Mouse (Mus musculus): ENCODE results near the gene Bphl. TPM values are rescaled to one million over a fixed set of nuclear protein-coding genes. Genes with fewer than 3 reads are reported as not detected.
"Not testable (repeated sequence)": the region's sequence is repeated elsewhere in the genome, so short reads cannot be mapped to it uniquely, and the experiment has no call there.

Gene Bphl
- polyA plus RNA-seq, 1 experiment from 2014 or later: 41.4 TPM

GRCm38 (mm10) chr13:34054983-34055382 lies 17.6 kb downstream of the Bphl start:
- H3K9ac ChIP-seq: no peak overlapping the region

GRCm38 (mm10) chr13:34057252-34057651 lies 19.9 kb downstream of the Bphl start:
- Histone ChIP-seq H3K9ac (no peak overlapping the region), H3K4me1 (replicated peaks) (0 out of 2 replicates have a peak, but pooled peaks cover 2% of the 10 kb centered on the region), H3K36me3 (peaks cover 24% of the 10 kb centered on the region), H3K27ac (replicated peaks) (no peak overlapping the region), H3K4me2 (no peak overlapping the region), H3K27me3 (no peaks in the 10 kb centered on the region), H3K9me3 (no peaks in the 10 kb centered on the region), H3K4me3 (no peak overlapping the region)
- 86% methylated on average over 1 of the region's 1 CpGs for WGBS
- ATAC-seq (ENCODE audit: low FRiP score, low read depth): no peak

More at GRCm38 (mm10) chr13:34054983-34055382, 17.6 kb downstream of the Bphl start:
- Histone ChIP-seq H3K36me3 (peaks cover 28% of the 10 kb centered on the region), H3K4me3 (no peak overlapping the region), H3K9me3 (no peaks in the 10 kb centered on the region), H3K27ac (replicated peaks) (no peak overlapping the region), H3K4me1 (replicated peaks) (0 out of 2 replicates have a peak, but pooled peaks cover 2% of the 10 kb centered on the region), H3K4me2 (no peak overlapping the region), H3K27me3 (no peaks in the 10 kb centered on the region)
- no peak for ATAC-seq (ENCODE audit: low FRiP score, low read depth)
- WGBS: 88% methylated on average over 3 of the region's 3 CpGs

GRCm38 (mm10) chr13:34060061-34060460 lies 22.7 kb downstream of the Bphl start:
- no peak overlapping the region for H3K4me3 ChIP-seq
- peaks cover 19% of the 10 kb centered on the region for H3K36me3 ChIP-seq
- H3K27ac ChIP-seq (replicated peaks): no peak overlapping the region
- H3K9ac ChIP-seq: no peak overlapping the region
- 87% methylated on average over 9 of the region's 9 CpGs for WGBS
- ATAC-seq (ENCODE audit: low FRiP score, low read depth): no peak
- no peaks in the 10 kb centered on the region for H3K27me3 ChIP-seq
- no peaks in the 10 kb centered on the region for H3K9me3 ChIP-seq
- H3K4me1 ChIP-seq (replicated peaks): no peaks in the 10 kb centered on the region
- H3K4me2 ChIP-seq: no peak overlapping the region

GRCm38 (mm10) chr13:34062466-34062865 lies 25.1 kb downstream of the Bphl start:
- Histone ChIP-seq H3K4me3 (no peak overlapping the region), H3K36me3 (0 out of 2 replicates have a peak, but pooled peaks cover 10% of the 10 kb centered on the region), H3K4me2 (no peak overlapping the region), H3K9me3 (no peaks in the 10 kb centered on the region), H3K27me3 (no peaks in the 10 kb centered on the region), H3K4me1 (replicated peaks) (no peaks in the 10 kb centered on the region), H3K27ac (replicated peaks) (no peak overlapping the region), H3K9ac (no peak overlapping the region)
- 91% methylated on average over 10 of the region's 10 CpGs for WGBS
- ATAC-seq (ENCODE audit: low FRiP score, low read depth): no peak; the same call in 1 of the 2 replicates

- Histone ChIP-seq H3K4me2 (no peak overlapping the region), H3K27ac (replicated peaks) (no peak overlapping the region), H3K9ac (no peak overlapping the region), H3K9me3 (no peaks in the 10 kb centered on the region), H3K4me3 (no peak overlapping the region), H3K36me3 (peaks cover 3% of the 10 kb centered on the region; the same call in 1 of the 2 replicates), H3K4me1 (replicated peaks) (0 out of 2 replicates have a peak, but pooled peaks cover 3% of the 10 kb centered on the region), H3K27me3 (no peaks in the 10 kb centered on the region)
- 48% methylated on average over 1 of the region's 1 CpGs for WGBS
- no peak for ATAC-seq (ENCODE audit: low FRiP score, low read depth)
Observed at GRCm38 (mm10) chr13:34066351-34066750, 29.0 kb downstream of the Bphl start.

GRCm38 (mm10) chr13:34070296-34070695 lies 32.9 kb downstream of the Bphl start:
- H3K4me1 ChIP-seq (replicated peaks): peaks cover 14% of the 10 kb centered on the region
- no peaks in the 10 kb centered on the region for H3K27me3 ChIP-seq
- no peak overlapping the region for H3K27ac ChIP-seq (replicated peaks)
- no peak overlapping the region for H3K9ac ChIP-seq
- H3K4me2 ChIP-seq: no peak overlapping the region
- no peak for ATAC-seq (ENCODE audit: low FRiP score, low read depth)
- H3K36me3 ChIP-seq: peaks cover 12% of the 10 kb centered on the region
- H3K9me3 ChIP-seq: no peaks in the 10 kb centered on the region
- H3K4me3 ChIP-seq: no peak overlapping the region
- WGBS: 67% methylated on average over 4 of the region's 4 CpGs

GRCm38 (mm10) chr13:34071836-34072235 lies 34.4 kb downstream of the Bphl start:
- Histone ChIP-seq H3K27me3 (no peaks in the 10 kb centered on the region), H3K4me1 (replicated peaks) (peaks cover 28% of the 10 kb centered on the region), H3K36me3 (peaks cover 17% of the 10 kb centered on the region), H3K4me3 (no peak overlapping the region), H3K4me2 (no peak overlapping the region), H3K9ac (no peak overlapping the region), H3K9me3 (no peaks in the 10 kb centered on the region), H3K27ac (replicated peaks) (no peak overlapping the region)
- no peak for ATAC-seq (ENCODE audit: low FRiP score, low read depth)
- 90% methylated on average over 6 of the region's 6 CpGs for WGBS

GRCm38 (mm10) chr13:34072847-34073246 lies 35.5 kb downstream of the Bphl start:
- Histone ChIP-seq H3K4me2 (no peak overlapping the region), H3K36me3 (peaks cover 17% of the 10 kb centered on the region), H3K9ac (no peak overlapping the region), H3K4me1 (replicated peaks) (peaks cover 28% of the 10 kb centered on the region), H3K27ac (replicated peaks) (no peak overlapping the region), H3K9me3 (no peaks in the 10 kb centered on the region), H3K27me3 (no peaks in the 10 kb centered on the region), H3K4me3 (no peak overlapping the region)
- ATAC-seq (ENCODE audit: low FRiP score, low read depth): no peak
- 50% methylated on average over 3 of the region's 3 CpGs for WGBS

GRCm38 (mm10) chr13:34074441-34074840 lies 37.0 kb downstream of the Bphl start:
- not testable (repeated sequence) for H3K4me3 ChIP-seq; H3K9me3 ChIP-seq; H3K9ac ChIP-seq; H3K27me3 ChIP-seq; ATAC-seq (ENCODE audit: low FRiP score, low read depth); H3K27ac ChIP-seq (replicated peaks)
- Histone ChIP-seq H3K36me3 (peaks cover 17% of the 10 kb centered on the region), H3K4me1 (replicated peaks) (peaks cover 36% of the 10 kb centered on the region), H3K4me2 (0 out of 2 replicates have a peak overlapping the region, but pooled peaks have one; percentile 3)
- WGBS: 91% methylated on average over 11 of the region's 17 CpGs

GRCm38 (mm10) chr13:34075893-34076292 lies 38.5 kb downstream of the Bphl start:
- not testable (repeated sequence) for H3K27ac ChIP-seq (replicated peaks); H3K9me3 ChIP-seq; ATAC-seq (ENCODE audit: low FRiP score, low read depth); H3K27me3 ChIP-seq
- Histone ChIP-seq H3K36me3 (peaks cover 17% of the 10 kb centered on the region), H3K4me2 (peak overlapping the region; percentile 90), H3K4me1 (replicated peaks) (peaks cover 36% of the 10 kb centered on the region), H3K4me3 (peak overlapping the region; percentile 69), H3K9ac (peak overlapping the region; percentile 91; the same call in 1 of the 2 replicates)
- WGBS: 61% methylated on average over 6 of the region's 6 CpGs

GRCm38 (mm10) chr13:34076561-34077491 lies 39.4 kb downstream of the Bphl start:
- H3K36me3 ChIP-seq: peaks cover 17% of the 10 kb centered on the region
- peak overlapping the region; percentile 91 for H3K9ac ChIP-seq
- WGBS: 12% methylated on average over 20 of the region's 20 CpGs
- H3K4me1 ChIP-seq (replicated peaks): peaks cover 33% of the 10 kb centered on the region
- H3K27me3 ChIP-seq: no peaks in the 10 kb centered on the region
- no peaks in the 10 kb centered on the region for H3K9me3 ChIP-seq
- H3K4me3 ChIP-seq: peak overlapping the region; percentile 69
- H3K27ac ChIP-seq (replicated peaks): peak overlapping the region; percentile 92
- peak; percentile 72 for ATAC-seq (ENCODE audit: low FRiP score, low read depth)
- H3K4me2 ChIP-seq: peak overlapping the region; percentile 90

GRCm38 (mm10) chr13:34077492-34078271 lies 40.3 kb downstream of the Bphl start, which contains the start of gene Tubb2a:
Tubb2a (minus strand) TSS chr13:34078007.
- WGBS: 1% methylated on average over 45 of the region's 45 CpGs
- ATAC-seq (ENCODE audit: low FRiP score, low read depth): peak; percentile 89

More at GRCm38 (mm10) chr13:34077492-34078271, 40.3 kb downstream of the Bphl start, which contains the start of gene Tubb2a:
- Histone ChIP-seq H3K27me3 (no peaks in the 10 kb centered on the region), H3K4me1 (replicated peaks) (peaks cover 33% of the 10 kb centered on the region), H3K4me2 (peak within 1 kb of the TSS; percentile 90), H3K36me3 (peaks cover 17% of the 10 kb centered on the region), H3K27ac (replicated peaks) (peak within 1 kb of the TSS; percentile 92), H3K9ac (peak within 1 kb of the TSS; percentile 91), H3K9me3 (no peaks in the 10 kb centered on the region), H3K4me3 (peak within 1 kb of the TSS; percentile 69)

Data from hindbrain, embryonic 15.5 days (tissue).